Mouse (Mus musculus): ENCODE measurements at regions not wholly inside any gene's neighbourhood (a gene's known extent, or its start where the extent isn't known, plus 50 kb on each side); places are given as distances from the start of the nearest gene placed in this dataset.
"Not testable (repeated sequence)": the region's sequence is repeated elsewhere in the genome, so short reads cannot be mapped to it uniquely, and the experiment has no call there.

DNA sequence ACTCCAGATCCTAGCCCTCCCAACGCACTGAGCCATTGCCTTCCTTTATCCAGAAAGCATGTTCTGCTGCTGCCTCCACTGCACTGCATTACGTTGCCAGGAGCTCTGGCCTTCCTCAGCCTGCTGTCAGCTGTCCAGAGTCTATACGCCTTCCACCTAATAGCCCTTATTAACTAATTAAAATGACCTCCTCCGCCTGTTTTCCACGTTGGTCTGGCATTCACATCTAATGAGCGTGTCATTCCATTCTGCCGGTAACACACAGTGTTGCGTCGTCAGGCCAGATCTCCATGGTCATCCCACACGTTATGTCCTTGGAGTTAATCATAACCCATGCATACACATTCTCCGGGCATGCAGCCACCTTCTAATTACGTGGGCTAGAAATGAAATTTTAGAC lies 56.7 kb upstream of the Med4 start:
- no peak for DNase-seq

- no peak for DNase-seq
Observed at GRCm38 (mm10) chr14:73452321-73453082, 57.3 kb upstream of the Med4 start.

DNA sequence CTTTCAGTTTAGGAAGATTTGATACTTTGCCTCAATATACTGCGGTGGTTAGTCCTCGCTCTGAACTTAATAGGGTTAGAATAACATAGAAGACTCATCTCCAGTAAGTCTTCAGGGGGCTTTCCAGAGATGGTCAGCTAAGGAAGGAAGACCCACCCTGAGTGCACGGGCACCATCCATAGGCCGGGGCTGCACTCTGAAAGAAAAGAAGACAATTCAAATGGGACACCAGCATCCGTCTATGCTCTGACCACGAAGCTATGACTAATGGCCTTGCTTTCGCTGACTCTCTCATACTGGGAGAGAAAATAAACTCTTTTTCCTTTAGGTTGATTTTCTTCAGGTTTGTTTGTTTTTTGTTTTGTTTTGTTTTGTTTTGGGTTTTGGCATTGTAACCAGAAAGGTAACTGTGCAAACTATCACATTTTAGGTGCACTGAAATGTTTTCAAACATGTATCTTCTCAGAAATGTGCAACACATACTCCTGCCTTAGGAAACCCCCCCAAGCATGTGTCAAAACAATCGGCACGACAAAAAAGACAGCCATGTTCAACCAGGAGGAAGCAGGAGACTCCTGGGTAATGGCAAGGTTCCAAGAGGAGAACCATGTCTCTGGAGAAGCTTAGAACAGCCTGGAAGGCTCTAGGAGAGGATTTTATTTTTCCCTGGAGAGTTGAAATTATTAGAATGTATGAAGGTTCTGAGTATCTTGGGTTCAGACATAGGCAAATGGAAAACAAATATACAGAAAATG lies 58.4 kb upstream of the Med4 start:
- no peak for DNase-seq

GRCm38 (mm10) chr14:73449901-73450495 lies 59.8 kb upstream of the Med4 start:
- DNase-seq, result no peak

DNA sequence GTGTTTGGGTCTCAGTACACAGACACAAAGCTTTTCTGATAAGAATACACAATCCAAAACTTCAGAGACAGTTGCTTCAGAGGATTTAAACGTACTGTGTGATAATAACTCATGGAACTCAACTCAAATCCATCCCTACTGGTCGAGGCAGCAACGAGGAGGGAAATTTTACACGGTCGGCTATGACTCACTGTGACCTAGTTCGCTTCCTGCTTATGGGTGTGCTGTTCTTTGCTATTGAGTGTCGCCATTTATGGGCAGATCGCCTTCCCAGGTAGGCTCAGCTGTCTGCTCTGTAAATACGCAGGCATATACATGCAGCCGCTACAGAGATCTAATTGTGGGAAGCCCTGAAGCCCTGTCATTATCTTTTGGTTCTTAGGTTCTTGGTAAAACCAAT lies 60.7 kb upstream of the Med4 start:
- no peak for DNase-seq

GRCm38 (mm10) chr14:73445508-73446256 lies 60.6 kb upstream of the Itm2b start:
- DNase-seq, result no peak

DNA sequence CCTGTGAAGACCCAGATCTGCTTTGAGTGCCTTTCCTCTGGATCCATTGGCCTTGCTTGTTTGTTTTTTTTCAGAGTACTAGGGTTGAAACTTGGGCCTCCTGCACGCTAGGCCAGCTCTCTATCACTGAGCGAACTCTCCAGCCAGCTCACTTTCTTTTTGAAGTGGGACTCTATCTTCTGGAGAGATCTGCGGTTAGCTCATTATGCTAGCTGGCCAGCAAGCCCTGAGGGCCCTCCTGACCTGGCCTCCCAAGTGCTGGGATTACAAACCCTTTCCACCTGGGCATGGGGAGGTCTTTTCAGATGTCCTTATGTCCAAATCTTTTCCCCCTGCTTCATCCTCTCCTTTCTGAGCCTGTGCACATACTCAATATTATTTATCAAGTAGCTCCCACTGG lies 59.6 kb upstream of the Itm2b start:
- DNase-seq, result no peak

DNA sequence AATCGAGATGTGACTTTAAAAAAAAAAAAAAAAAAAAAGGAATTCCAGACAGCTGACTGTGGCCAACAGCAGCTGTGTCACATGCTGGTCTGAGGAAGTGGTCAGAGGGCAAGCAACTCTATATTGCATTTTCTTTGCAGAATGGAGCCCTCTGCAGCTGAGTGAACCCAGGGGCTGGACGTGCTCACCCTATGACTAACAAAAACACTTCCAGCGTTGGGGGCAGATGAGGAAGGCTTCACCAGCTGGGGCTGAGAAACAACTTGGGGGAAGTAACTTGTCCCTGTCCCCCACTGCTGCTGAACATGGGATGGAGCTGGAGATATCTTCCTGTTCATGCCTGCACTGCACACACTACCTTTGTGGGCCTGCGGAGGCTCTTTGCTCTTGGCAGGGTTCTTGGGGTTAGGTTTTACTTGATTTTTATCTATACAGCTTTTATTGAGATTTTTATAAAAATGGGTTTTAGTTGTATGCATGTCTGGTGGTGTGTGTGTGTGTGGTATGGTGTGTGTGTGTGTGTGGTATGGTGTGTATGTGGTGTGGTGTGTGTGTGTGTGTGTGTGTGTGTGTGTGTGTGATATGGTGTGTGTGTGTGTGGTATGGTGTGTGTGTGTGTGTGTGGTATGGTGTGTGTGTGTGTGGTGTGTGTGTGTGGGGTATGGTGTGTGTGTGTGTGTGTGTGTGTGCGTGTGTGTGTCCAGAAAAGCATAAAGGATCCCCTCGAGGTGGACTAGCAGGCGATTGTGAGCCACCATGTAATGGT lies 57.0 kb upstream of the Itm2b start:
- DNase-seq, result peak; percentile 22 to 30

GRCm38 (mm10) chr14:73441206-73441950 lies 56.3 kb upstream of the Itm2b start:
- not testable (repeated sequence) for DNase-seq

DNA sequence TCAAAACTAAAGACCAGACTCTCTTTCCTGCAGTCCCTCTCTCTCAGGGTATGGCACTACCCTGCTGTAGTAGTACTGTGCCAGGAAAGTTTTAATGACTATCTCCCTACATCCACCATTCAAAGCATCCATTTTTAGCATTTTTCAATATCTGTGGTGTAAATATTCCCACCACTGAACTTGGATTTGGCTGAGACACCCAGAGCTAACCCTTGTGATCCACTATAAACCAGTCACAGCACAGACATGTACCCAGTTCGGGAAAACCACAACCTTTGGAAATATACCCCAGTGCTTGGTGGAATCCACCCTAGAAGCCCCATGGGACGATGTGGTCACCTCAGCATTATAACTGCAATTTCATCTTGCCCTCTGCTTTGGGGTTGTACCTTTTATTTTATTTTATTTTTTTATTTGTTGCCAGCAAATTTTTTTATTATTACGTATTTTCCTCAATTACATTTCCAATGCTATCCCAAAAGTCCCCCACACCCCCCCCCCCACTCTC lies 54.8 kb upstream of the Itm2b start:
- no peak for DNase-seq

GRCm38 (mm10) chr14:73435839-73436238 lies 50.8 kb upstream of the Itm2b start:
- DNase-seq, result no peak

Measured in spleen, adult 18-20 months (tissue).